Mouse (Mus musculus): ENCODE results near the gene Pex5l. TPM values are rescaled to one million over a fixed set of nuclear protein-coding genes. Genes with fewer than 3 reads are reported as not detected.

Pex5l gene
- total RNA-seq (2021), result under 1 TPM; 0.31 to 0.54 TPM
- long read RNA-seq, experiment 1, result 0 reads
- long read RNA-seq, experiment 2, result 0 reads

DNA sequence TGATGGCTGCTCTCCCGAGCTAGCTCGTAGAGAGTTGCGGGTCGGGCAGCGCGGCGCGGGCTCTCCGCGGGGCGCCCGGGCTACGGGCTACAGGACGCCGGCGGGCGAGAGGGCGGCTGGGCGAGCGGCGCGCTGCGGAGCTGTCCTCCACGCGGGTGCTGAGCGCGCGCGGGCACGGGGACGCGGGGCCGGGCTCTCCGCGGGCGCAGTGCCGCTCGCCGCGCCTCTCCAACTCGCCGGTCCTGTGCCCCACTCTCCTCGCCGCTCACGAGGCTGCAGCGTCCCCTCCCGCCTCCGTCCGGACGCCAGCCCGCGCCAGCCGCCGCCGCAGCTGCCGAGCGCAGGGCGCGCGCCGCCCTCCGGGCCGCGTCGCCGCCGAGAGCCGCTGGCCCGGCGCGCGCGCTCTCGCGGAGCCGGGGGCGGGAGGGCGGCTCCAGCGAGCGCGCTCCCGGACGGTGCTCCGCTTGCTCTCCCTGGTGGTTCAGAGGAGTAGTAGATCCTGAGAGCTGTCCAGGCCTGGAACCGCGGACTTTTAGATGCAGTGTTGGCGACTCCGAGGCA is at the start of gene Pex5l:
Pex5l (minus strand) TSS at position 347 of the 561 bp plus-strand sequence.
- DNase-seq, result no peak
- intact Hi-C loops (cut with DNase I), result no loop called here

DNA sequence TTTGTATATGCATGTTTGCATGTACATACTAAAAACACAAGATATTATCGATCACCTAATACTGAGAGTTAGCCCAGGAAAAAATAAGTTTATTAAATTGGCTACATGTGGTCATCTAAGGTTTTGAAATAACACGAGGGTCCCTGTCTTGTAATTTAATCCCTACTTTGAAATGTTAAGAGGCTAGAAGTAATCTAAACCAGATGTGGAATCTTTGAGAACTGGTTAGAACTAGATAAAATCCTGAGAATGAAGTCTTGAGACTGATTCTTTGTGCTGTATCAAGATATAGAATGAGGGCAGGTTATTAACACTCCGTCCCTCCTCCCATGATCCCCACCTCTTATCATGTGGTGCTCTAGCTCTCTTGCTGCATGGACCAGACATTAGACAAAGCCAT is 22.1 kb upstream of the Pex5l start:
- intact Hi-C loops (cut with DNase I), result no loop called here
- DNase-seq, result no peak

DNA sequence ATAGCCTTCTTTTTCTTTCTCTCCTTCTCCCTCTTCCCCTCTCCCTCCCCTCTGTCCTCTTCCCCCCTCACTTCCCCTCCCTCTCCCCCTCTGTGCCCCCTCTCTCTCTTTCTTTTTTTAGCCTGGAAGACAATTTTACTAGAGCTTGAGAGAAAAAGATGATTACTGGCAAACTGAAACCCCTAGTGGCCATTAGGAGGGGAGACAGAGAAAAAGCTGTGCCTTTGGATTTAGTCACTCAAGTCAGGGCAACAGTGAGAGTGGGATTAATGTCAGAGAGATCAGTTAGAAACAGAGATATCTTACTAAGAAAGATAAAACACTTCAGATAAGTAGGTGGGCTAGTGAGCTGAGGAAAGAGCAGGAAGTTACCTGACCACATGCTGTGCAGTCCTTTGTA is 20.8 kb upstream of the Pex5l start:
- intact Hi-C loops (cut with DNase I), result no loop called here
- DNase-seq, result no peak

DNA sequence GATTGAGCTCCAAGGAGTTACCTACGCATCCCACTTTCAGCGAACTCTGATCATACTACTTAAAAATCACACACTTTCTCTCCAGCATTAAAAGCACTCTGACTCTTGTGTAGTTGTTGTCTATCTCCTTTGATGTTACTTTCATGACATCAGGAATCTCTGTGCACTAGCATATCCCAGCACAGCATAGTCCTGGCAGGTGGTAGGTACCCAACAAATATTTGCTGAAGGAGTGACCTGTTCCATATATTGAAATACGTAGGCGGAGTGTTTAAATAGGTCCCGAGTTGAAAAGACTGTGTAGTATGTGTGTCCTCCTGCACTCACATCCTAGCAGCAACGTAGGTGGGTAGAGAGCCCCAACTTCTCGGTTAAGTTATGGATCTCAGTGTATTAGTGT is 545 bp upstream of the Pex5l start:
- no peak for DNase-seq
- intact Hi-C loops (cut with DNase I), result no loop called here

DNA sequence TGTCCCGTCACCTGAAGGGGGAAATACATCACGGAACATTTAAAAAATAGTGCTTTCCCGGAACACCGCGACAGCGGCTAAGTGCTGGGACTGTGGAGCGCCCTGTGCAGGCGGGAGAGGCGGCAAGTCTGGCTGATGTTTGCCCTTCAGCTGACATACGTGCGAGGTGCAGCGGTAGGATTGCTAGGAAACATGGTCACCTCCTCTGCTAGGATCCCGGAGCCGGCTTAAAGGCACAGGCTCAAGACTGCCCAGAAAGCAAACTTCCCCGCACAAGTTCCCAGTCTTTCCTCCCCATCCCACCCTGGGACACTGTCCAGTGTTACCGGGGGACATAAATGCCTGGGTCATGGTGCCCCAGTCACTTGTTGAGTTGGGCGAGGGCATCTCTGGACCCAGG is 649 bp downstream of the Pex5l start:
- DNase-seq, result no peak
- intact Hi-C loops (cut with DNase I), result no loop called here

DNA sequence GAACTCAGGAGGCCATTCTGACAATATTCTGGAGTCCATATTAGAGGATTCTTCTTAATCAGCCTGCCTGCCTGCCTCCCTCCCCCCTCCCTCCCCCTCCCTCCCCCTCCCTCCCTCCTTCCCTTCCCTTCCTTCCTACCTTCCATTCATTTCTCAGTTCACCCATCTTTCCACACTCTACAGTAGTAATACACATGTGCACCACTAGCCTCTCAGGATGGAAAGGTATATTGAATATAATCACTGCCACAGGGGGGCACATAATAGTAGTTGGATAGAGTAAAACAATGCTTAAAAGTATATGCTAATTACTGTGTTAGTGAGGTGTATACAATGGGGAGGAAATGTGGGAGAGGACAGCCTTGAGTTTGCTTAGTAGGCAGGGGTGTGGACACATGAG is 13.1 kb downstream of the Pex5l start:
- no peak for DNase-seq
- intact Hi-C loops (cut with DNase I), result no loop called here

DNA sequence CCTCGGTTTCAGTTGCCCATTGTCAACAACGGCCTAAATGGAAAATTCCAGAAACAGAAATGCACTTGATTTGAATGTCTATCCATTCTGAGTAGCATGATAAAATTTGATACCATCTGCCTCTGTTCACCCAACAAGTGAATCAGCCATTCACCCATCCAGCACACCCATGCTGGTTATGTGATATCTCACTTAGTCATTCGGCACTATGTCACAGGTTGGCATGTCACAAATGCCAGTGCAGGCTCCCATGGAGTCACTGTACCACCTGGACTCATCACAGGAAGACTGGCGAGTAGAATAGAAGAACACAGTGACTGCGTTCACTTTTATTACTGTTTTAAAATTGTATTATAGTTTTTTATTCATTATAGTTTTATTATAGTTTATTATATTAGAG is 18.3 kb downstream of the Pex5l start:
- no peak for DNase-seq

DNA sequence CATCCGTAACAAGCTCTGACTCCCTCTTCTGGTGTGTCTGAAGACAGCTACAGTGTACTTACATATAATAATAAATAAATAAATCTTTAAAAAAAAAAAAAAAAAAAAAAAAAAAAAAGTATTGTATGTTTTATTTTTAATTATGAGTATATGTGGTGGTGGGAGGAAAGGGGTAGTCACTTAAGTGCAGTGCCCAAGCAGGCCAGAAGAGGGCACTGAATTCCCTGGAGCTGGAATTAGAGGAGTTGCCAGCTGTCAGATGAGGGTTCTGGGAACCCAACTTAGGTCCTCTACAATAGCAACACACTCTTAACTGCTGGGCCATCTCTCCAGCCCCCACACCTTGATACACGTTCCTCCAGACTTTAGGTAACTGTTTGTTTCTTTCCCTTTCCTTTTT is 37.3 kb downstream of the Pex5l start:
- intact Hi-C loops (cut with DNase I), result no loop called here
- DNase-seq, result no peak

More for the DNA sequence above, 18.3 kb downstream of the Pex5l start:
- intact Hi-C loops (cut with DNase I), result no loop called here

DNA sequence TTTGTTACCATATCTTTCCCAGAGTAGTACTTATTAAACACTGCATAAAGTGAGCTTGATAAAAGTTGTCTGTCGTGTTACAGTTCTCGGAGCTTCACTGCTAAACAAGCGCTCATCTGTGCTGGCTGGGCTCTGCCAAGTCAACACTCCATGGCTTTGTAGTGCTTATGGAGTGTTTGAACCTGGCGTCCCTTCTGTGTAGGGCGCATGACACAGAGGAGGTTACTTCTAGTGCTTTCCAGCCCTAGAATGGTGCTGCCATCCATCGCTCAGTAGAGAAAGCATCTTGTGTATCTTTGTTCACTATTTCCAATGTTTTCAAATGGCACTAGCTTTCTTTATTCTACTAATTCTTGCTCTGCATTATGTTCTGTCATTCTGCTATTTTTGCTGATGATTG is 39.5 kb downstream of the Pex5l start:
- intact Hi-C loops (cut with DNase I), result no loop called here
- no peak for DNase-seq

DNA sequence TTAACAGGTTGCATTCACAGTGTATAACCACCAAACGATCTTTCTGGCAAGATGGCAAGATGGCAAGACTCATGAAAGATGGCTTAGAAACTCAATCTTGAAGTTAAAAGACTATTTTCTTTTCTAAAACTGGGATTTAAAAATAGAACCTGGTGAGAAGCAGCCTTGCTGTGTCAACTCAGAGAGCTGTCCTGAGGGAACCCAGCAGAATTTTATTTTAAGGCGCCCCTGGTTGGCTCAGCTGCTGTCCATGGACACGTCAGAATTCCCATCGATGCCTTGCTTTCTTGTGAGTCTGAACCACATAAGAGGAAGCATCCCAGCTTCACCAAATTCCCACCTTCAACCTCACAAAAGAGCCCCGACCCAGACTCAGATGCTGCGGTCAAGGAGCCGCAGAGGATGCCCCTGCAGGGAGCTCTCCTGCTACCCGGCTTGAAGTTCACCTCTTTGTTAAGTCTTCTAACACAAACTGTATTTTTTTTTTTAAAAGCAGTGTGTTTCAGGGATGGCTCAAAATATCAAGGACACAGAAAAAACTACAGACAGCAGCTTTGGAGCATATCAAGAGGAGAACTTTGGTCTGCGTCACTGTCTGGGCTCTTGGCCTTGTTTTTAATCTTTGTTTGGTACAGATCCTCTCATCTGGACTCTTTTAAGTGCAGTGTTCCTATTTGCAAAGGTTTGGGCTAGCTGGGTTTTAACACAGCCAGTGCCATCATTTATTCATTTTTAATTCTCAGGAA is 44.3 kb downstream of the Pex5l start:
- intact Hi-C loops (cut with DNase I), result no loop called here
- no peak for DNase-seq

DNA sequence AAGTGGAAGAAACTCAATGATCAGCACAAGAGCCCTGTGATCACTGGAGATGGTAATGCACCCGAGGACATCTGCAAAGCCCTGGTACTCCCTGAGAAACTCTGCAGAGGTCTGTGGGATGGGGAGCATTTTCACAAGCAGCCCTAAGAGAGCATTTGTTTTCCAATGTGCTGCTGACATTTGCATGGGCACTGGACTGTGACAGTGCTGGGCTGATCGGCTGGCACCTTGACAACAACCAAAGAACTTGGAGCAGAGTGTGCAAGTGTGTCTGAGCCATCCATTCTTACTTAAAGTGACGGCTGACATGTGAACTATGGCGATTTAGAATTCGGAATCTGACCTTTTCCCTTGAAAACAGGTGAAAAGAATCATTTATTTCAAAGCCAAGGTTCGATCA is 49.4 kb downstream of the Pex5l start:
- DNase-seq, result no peak
- intact Hi-C loops (cut with DNase I), result no loop called here

DNA sequence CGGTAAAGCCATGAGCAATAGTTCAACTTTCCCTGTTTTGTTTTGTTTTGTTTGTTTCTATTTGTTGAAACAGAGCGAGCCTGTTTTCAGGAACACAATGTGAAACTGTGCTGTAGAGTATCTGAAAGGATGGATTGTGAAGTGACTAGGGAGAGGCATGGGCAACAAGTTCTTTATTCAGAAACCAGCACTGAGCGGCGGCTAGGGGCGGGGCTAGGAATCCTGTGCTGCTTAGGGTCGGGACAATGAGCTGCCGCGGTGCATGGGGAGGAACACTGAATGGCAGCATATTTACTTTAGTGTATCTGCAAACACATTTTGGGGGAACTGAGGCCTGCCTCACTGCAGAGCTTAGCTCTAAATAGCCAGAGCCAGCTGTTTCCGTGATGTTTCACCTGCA is 53.0 kb downstream of the Pex5l start:
- intact Hi-C loops (cut with DNase I), result no loop called here
- no peak for DNase-seq

DNA sequence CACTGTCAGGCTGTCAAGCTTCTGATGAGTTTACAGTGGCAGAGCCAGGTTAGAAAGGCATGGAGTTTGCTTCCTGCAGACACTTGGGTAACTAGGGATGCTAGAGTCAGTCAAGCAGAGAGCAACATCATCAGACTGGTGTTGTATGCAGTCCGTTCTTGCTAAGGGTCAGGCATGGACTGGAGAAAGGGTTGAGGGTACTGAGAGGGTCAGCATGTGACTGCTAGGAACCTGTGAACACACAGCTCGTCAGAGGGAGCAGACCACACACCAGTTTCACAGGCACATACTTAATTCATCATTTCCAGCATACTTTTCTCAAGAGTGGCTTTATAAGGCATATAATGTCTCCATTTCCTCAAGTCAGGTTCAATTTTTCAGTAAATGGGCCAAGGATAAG is 53.6 kb downstream of the Pex5l start:
- intact Hi-C loops (cut with DNase I), result no loop called here
- no peak for DNase-seq

DNA sequence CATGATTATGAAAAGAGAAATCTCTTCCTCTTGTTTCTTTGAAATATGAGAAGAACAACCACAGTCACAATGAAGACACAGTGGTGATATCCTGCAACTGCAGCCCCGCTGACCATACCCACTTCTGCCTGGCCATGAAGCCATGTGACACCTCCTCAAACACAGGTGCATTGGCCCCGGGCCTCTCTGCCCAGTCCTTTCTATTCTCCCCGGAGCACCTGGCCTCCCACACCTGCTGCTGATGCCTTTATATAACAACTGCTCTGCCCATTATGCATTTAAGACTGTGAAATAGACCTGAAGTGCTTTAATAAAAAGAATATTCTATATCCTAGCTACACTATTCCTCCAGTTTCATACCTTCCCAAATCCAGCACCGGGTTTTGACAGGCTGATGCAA is 54.8 kb downstream of the Pex5l start:
- no peak for DNase-seq

DNA sequence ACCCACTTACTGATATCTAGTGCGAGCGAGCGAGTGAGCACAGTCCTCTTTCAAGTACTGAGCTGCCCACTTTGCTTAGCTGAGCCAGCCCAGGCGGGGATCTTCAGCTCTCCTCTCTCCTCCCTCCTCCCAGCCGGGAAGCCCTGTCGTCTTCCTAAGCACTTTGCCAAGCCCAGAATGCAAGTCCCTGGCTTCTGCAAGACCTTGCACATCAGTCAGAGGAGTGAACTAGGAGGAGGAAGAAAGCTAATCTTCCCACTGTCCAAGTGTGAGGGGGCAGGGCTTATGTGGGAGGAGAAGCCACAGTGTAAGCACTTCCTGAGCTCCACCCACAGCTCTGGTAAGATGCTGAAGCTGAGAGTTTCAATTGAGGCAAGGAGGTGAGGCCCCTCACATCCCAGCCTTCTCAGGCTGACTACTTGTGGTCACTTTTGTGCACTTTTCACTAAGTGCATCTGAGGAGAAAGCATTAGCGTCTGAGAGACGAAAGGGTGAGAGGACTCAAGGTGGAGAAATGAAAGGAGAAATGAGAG is 60.2 kb downstream of the Pex5l start:
- intact Hi-C loops (cut with DNase I), result no loop called here

More for the DNA sequence above, 54.8 kb downstream of the Pex5l start:
- intact Hi-C loops (cut with DNase I), result no loop called here

DNA sequence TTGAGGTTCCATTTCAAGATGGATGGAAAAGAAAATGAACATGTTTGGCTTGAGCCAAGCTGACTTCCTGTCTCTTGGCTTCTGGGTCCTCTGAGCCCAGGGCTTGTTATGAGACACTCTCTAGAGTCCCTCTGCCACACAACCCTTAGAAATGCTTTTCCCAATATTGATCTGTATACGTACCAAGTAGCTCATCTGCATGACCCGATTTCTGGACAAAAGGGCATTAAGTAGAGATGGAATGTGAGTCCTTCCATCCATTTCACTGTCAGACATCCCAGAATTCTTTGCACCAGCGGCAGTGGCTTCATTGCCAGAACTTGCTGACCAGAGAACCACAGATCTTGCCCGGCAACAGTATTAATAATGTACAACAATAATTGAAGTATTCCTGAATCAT is 61.3 kb downstream of the Pex5l start:
- intact Hi-C loops (cut with DNase I), result no loop called here
- no peak for DNase-seq

More for the DNA sequence above, 60.2 kb downstream of the Pex5l start:
- DNase-seq, result no peak

DNA sequence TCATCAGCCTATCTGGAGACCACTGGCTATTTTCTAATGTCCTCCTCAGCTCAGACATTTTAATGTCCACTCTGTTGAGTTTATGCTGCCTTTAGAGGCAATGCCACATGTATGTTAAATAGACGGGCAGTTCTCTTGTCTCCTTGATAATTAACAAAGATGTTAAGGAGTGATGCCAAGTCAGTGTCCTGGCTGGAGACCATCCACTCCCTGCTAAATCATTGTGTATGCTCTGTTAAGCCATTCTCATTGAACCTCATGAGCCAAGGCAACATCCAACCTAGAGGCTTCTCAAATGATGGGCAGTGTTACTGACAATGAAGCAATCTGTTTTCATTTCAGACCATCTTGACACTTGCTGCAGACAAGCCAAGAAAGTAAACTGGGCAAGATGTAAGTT is 63.4 kb downstream of the Pex5l start:
- DNase-seq, result no peak
- intact Hi-C loops (cut with DNase I), result no loop called here

DNA sequence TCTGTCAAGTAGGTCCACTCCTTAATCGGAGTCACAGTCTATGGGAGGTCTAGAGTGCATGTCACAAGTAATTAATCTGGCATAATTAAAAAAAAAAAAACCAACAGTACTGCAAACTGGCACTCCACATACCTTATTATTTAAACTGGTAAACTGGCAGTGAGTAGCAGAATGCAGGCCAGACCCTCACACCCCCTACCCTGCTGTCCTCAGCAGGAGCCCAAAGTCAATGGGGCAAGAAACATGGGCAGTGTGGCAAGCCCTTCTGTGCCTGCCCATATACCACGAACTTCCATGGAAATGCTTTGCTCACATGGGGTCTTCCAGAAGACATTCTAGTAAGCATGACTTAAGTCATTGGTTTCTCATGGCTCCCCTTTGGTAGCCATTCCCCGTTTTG is 63.9 kb downstream of the Pex5l start:
- intact Hi-C loops (cut with DNase I), result no loop called here
- DNase-seq, result no peak

DNA sequence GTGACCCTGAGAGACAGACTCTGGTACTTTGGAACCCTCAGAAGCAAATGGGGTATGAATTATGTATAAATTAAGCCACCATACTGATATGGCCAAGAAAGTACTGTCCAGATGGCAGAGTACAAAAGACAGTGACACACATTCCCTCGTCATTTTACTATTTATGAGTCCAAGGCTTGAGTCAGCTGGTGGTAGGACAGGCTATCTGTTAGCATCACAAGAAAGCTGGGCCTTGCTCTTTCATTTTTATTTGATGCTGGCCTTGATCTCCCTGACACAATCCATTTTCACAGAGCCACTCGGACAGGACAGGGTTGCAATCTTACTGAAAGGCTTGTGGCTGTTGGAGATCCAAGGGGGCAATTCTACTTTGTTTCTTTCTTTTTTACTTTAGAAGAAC is 67.4 kb downstream of the Pex5l start:
- intact Hi-C loops (cut with DNase I), result no loop called here
- DNase-seq, result no peak

DNA sequence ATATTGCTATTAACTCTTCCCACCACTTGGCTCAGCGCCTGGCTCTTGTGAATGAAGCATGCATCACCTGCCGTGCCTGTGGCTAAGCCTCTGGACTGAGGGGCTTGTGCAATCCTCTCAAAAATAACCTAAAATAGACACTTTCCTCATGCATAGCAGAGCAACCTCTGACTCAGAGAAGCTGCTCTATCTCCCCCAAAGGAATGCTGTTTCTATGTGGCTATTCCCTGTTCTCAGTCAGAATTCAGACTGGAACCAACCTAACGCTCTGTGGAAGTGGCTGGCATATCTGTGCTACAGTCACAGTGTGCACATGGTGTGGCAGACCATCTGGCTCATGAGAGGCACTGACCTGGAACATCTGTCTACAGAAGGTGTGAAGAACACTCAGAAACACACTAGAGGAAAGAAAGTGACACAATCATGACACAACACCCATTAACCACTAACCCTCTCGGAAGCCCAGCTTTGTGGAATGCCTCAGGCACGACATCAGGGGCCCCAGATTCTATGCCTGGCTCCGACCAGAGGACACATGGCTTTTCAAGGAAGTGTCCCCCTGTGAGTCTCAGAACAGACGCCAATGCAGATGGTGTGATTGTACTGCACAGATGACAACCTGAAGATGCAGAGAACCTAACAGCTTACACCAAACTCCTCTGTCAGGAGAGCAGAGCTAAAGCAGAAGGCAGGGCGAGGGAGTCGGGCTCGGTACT is 68.6 kb downstream of the Pex5l start:
- no peak for DNase-seq
- intact Hi-C loops (cut with DNase I), result no loop called here

DNA sequence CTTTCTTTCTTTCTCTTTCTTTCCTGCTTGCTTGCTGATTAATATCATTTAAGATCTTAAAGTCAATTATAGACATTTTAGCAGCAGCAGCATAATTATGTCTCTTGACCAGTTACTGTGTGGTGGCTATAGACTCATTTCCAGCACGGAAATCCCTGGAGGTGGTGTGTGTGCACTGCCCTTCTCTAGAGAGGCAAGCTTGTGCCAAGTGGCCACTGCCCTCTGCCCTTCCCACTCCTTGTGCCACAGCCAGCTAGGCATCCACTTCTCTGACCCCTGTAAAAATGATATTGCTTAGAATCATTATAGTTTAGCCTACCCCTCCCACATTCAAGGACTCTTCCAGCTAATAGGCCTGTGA is 69.2 kb downstream of the Pex5l start:
- no peak for DNase-seq
- intact Hi-C loops (cut with DNase I), result no loop called here

DNA sequence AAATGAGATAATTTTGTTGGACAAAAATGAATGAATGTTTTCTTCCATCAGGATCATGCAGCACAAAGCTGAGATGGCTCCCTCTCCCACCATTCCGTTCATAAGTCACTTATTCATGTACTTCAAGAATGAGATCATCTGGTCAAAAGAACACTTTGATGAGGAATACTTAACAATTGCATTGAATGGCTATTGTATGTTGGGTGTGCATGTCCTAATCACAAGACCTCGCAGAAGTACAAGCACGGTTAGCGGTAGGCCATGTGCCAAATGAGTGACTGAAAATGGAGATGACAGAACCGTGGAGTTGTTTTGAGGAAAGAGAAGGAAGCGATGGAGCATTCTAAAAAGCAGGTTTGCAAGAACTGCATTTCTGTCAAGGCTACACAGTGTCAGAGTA is 72.3 kb downstream of the Pex5l start:
- DNase-seq, result no peak
- intact Hi-C loops (cut with DNase I), result no loop called here
